ENCODE assay signal across 9 mouse cellular contexts in the genomic region with DNA sequence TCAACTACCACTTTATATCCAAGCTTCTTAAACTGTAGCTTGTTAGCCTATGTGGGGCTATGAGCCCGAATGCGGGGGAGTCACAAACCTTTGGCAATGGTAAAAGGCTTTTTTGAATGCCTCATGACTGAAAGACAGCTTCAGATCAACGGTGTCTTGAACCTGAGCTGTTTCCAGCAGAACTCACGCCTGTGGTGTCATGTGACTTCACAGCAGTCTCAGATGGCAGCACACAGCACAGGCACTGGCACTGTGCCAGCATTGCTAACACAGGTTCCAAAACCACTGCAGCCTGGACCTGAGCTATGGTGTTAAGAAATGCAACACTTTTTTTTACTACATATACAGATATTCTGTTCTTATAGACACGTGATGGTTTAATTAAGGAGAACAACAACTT. TPM values are rescaled to one million over a fixed set of nuclear protein-coding genes. Genes with fewer than 3 reads are reported as not detected.
DNase-seq lines count a peak whose midpoint lies in the region; ATAC-seq lines count a peak whose summit lies in the region.
"Had no signal": no experiment of that assay in that cellular context is flagged by ENCODE, and none has a peak within 500 bp of the region (broad histone marks: within the 10 kb centered on the region; RNA-seq: fewer than 3 reads in every experiment).

No protein-coding gene starts in this region.

- ATAC-seq in kidney, embryonic 16.5 days (ENCODE audit: low FRiP score, low TSS enrichment): peak; percentile 67; the same call in 1 of the 2 replicates
- ATAC-seq in erythroid progenitor cell, adult 5-6 weeks (replicated peaks; ENCODE audit: low FRiP score, poor library complexity, severe bottlenecking): no peak

- H3K4me2 ChIP-seq in kidney, embryonic 16.5 days (replicated peaks; ENCODE audit: low read depth, low read length): no peak overlapping the region

- H3K36me3 ChIP-seq in kidney, embryonic 16.5 days (ENCODE audit: insufficient read depth, low read length): peaks cover 5% of the 10 kb centered on the region

- H3K4me1 ChIP-seq in kidney, embryonic 16.5 days (ENCODE audit: insufficient read depth, low read length): peaks cover 16% of the 10 kb centered on the region

- no peak overlapping the region for H3K27ac ChIP-seq in kidney, embryonic 16.5 days (ENCODE audit: low read length)

- 39% methylated on average over 5 of the region's 5 CpGs for WGBS in kidney, embryonic 16.5 days

- no peaks in the 10 kb centered on the region for H3K27me3 ChIP-seq in kidney, embryonic 16.5 days (ENCODE audit: insufficient read depth, low read length)

- peaks cover 4% of the 10 kb centered on the region; the same call in 1 of the 2 replicates for H3K9me3 ChIP-seq in kidney, embryonic 16.5 days (ENCODE audit: low read length)

- no peak overlapping the region for H3K4me3 ChIP-seq in kidney, embryonic 16.5 days (ENCODE audit: low read length)

- H3K9ac ChIP-seq in kidney, embryonic 16.5 days (replicated peaks; ENCODE audit: low read length): no peak overlapping the region

- peak; percentile 36 for DNase-seq in gastrocnemius, postnatal 10 days
- DNase-seq in gastrocnemius, adult 18-20 months (ENCODE audit: low spot score): no peak
- DNase-seq in thymus, postnatal 25 days: peak; percentile 10
- DNase-seq in thymus, postnatal 14 days: no peak
- DNase-seq in layer of hippocampus, adult 11-12 months (ENCODE audit: low spot score): no peak
- no peak for DNase-seq in left cerebral cortex, adult 11 months (ENCODE audit: low spot score)
- DNase-seq: cerebellum, adult 18-20 months had no signal

RNA-seq across cellular contexts. Expression of gene Gm10974, which starts 44.7 kb away (rescaled TPM):
- not detected for total RNA-seq in gastrocnemius, postnatal 10 days (2021)
- not detected for total RNA-seq in gastrocnemius, adult 18-20 months (2021)
- polyA plus RNA-seq in kidney, embryonic 16.5 days (2015; fragmentation: Nextera tagmentation; extraction: Ambion mirVana): not detected in 2 replicates
- total RNA-seq in erythroid progenitor cell, adult 5-6 weeks (2015; ENCODE audit: low replicate concordance): not detected in 2 replicates
- total RNA-seq in erythroid progenitor cell, adult 5-6 weeks (2017; ENCODE audit: low replicate concordance): not detected in 2 replicates

Comparison
In these comparisons a context has a peak if more than half of its experiments do, and no peak if none do; other contexts are left out.
1. DNase-seq: peak in gastrocnemius, postnatal 10 days (single experiment) and thymus, postnatal 25 days (single experiment); none in gastrocnemius, adult 18-20 months (single experiment), thymus, postnatal 14 days (single experiment), layer of hippocampus, adult 11-12 months (single experiment) and left cerebral cortex, adult 11 months (single experiment).